Mouse (Mus musculus): ENCODE data around the gene Zfp992.
"Not testable (repeated sequence)": the region's sequence is repeated elsewhere in the genome, so short reads cannot be mapped to it uniquely, and the experiment has no call there.

Gene Zfp992

DNA sequence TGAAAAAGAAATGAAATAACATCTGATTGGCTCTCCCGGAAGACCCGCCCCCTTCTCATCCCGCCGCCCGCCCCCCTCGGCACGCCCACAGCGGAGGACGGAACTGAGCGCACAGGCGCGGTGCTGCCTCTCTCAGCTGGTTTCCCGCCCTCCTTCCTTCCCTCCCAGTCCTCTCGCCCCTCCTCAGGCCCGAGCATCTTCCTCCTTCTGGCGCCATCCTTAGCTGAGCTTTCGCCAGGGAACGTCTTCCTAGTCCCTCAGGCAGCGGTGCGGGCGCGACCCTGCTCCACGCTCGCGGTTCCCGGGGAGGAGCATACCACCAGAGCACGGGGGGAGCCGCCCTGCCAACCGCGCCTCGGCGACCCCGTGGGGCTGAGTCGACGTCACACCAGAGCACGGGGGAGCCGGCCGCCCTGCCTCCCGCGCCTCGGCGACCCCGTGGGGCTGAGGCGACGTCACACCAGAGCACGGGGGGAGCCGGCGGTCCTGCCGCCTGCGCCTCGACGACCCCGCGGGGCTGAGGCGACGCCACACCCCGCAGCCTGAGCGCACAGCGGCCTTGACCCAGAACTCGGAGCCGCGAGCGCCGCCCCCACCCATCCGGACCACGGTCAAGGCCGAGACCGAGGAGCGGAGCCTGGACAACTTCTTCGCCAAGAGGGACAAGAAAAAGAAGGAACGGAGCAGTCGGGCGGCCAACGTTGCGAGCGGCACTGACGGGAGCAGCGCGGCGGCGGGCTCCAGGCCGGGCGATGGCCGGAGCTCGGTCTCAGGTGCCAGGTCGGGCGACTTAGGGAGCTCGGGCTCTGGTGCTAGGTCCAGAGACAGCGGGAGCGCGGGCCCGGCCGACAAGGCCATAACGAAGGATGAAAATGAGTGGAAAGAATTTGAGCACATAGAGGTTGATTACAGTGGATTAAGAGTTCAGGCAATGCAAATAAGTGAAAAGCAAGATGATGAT is 26.2 kb downstream of the Zfp992 start:
- not testable (repeated sequence) for DNase-seq (ENCODE audit: low read depth, low spot score)

DNA sequence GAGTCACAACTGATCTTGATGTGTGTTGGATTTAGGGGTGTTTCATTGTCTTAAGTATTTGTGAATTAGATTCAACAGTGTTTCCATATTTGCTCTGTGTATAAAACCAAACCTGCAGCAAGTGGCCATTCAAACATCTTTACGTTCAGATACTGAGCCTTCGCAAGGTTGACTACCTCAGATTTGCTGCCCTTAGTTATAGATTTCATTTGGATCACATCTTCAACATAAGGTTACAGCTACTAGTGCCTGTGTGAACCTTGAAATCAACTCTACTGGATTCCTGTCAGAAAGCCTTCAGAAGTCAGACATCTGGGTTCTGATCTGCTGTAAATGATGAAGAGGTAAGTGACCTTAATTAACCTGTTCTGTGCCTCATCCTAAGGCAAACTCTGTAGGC is 27.4 kb downstream of the Zfp992 start:
- not testable (repeated sequence) for DNase-seq (ENCODE audit: low read depth, low spot score)

DNA sequence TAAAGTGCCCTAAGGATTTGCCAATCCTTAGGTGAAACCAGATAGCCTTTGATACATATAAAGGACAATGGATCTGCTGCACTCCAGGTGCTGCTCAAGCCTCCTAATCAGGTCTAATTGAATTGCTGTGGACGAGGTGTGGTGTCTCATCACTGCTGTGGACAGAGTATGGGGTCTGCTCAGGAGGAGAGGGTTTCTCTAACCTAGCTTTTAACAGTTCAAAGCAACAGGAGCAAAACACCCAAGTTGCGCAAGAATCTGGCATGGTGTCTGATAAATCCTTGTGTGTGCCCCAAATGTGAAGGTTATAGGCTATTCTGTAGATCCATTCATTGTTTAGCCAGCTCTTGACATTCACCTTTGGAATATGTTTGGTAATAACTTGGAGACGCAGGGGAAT is 28.1 kb downstream of the Zfp992 start:
- DNase-seq (ENCODE audit: low read depth, low spot score), result not testable (repeated sequence)

DNA sequence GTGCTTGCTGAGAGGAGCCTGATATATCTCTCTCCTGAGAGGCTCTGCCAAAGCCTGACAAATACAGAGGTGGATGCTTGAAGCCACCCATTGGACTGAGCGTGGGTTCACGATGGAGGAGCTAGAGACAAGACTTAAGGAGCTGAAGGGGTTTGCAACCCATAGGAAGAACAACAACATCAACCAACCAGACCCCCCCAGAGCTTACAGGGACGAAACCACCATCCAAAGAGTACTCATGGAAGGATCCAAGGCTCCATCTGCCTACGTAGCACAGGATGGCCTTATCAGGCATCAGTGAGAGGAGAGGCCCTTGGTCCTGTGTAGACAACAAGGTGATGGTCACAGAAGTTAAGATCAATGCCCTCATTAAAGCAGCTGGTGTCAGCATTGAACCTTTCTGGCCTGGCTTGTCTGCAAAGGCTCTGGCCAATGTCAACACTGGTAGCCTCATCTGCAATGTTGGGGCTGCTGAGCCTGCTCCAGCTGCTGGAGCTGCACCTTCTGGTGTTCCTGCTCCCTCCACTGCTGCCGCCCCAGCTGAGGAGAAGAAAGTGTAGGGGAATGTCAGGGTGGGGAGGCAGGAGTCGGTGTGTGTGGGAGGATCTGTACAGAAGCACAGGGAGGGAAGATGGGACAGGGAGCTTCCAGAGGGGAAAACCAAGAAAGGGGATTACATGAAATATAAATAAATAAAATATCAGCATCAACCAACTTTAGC is 31.7 kb downstream of the Zfp992 start:
- not testable (repeated sequence) for DNase-seq (ENCODE audit: low read depth, low spot score)

DNA sequence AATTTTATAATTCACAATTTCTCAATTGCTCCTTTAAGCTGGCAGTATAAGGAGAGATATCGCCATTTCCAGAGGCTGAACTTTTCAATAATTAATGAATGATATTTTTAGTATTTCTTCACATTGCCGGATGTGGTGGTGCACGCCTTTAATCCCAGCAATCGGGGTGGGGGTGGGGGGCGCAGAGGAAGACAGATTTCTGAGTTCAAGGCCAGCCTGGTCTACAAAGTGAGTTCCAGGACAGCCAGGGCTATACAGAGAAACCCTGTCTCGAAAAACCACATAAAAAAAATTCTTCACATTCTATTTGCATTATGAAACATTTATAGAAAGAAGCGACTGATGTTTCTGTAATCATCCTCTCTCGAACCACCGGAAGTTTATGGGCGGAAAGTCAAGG is 33.7 kb downstream of the Zfp992 start:
- not testable (repeated sequence) for DNase-seq (ENCODE audit: low read depth, low spot score)

DNA sequence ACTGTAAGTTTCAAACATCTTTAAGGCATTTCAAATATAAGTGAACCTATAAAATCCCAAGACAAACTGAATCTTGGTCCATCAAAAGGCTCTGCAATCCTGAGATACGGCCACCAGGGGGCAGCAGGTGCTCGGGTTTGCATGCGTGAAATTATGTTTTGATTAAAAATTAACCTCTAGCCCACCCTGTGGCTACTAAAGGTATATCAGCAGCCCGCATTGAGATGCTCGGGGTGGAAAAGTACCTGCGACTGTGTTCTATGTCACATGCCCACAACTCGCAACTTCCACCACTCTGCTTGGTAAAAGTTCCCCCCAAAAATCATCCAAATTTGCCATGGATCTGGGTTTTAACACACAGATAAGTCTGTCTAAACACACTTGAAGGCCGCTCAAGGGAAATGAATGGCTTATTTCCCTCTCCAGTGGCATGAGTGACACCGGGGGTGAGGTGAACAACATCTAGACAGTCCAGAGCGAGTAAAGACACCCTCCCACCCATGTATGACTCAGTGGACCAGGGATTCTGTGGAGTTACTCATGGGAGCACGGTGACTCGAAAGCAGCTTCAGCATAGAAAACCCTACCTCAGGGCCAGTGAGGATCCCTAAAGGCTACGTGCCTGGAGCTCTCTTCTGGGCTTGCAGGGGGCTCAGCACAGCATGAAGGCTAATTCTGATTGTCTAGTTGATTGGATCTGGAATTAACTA is 34.9 kb downstream of the Zfp992 start:
- not testable (repeated sequence) for DNase-seq (ENCODE audit: low read depth, low spot score)

DNA sequence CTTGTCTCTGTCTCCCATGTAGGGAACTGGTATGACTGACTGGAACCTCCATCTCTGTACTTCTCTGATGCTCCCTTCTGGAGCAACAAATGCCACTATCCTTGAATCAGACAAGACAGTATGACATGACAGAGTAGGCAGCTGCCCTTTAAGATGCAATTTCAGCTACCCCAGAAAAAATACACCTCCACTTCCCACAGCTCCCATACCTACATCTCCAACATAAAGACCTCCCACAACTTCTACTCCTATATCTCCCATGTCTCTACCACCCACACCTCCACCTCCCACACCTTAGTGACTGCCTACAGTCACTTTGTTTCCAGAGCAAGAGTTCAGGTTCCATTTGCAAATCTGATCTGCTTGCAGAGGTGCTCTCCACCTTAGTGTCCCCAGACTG is 35.9 kb downstream of the Zfp992 start:
- DNase-seq (ENCODE audit: low read depth, low spot score), result not testable (repeated sequence)

DNA sequence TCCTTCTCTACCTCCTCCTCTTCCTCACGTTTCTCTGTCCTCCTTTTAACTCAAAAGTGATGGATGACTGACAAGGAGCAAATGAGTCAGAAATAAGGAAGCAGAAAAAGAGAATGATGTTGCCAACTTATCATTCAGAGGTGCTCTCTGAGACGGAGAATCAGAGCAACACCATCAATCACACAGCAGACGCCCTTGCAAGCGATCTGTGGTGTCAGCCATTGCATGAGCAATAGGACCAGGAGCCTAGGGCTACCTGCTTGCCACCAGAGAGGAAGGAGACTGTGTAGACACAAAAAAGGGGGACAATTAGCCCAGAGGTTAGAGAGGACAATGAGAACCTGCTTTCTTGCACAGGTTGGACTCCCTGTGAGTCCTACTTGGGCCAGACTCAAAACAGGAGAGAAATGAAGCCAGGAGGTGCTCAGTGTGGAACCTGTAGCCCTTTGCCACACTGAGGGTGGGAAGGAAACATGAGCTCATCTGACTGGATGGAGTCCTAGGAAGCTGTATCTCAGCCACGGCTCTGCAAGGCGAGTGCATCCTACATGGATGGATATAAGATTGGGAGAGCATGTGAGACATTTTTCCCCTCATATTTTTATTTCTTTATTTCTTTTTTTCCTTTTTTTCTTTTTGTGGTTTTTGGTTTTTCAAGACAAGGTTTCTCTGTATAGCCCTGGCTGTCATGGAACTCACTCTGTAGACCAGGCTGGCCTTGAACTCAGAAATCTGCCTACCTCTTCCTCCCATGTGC is 36.5 kb downstream of the Zfp992 start:
- not testable (repeated sequence) for DNase-seq (ENCODE audit: low read depth, low spot score)

DNA sequence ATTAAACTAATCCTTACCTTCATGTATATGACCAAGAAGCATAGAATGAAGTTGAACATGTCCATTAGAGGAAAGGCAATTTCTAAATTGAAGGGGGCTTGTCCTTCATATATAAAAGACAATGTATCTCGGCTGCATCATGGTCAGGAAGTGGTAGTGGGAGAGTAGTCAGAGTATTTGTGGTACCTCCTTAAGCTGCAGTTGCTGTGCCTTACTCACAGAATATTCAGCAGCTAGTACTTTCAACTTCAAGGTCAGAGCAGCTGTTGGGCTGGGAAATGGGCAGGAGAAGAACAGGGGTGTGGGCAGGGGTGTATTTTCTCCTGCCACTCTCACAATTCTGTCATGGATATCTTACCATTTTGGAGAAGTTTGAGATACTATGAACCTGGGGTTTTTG is 37.9 kb downstream of the Zfp992 start:
- not testable (repeated sequence) for DNase-seq (ENCODE audit: low read depth, low spot score)

DNA sequence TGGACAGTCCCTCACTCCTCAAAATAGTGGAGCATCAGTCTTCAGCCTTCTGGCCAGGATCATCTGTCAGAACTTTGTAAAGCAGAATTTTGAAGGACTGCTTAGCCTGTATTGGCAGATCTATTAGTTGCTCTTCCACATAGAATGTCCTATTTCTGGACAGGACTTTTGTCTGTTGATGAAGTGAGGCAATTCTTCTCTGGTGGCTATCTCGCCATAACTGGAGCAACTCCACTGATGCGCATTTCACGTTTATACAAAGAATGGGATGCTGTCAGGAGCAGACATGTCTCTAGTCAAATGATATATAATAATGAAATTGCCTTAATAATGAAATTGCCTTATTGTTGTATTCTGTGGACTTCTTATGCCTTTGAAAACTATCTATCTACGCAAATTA is 40.4 kb downstream of the Zfp992 start:
- DNase-seq (ENCODE audit: low read depth, low spot score), result not testable (repeated sequence)

DNA sequence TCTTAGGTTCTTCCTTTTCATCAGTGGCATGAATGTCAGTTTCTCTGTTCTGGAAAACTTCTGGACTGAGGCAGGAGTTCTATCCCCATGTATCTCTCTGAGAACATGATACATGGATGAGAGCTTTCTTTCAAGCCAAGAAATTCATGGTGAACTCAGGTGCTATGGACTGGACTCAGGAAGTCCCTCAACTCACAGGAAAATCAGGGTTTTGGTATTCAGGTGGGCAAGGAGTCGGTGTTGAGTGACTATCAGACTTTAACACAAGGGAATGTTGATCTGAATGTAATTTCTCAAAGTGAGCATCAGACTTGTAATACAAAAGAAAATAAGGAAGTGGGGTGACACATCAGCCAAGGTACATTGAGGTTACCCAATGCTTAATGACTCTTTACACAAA is 43.2 kb downstream of the Zfp992 start:
- not testable (repeated sequence) for DNase-seq (ENCODE audit: low read depth, low spot score)

DNA sequence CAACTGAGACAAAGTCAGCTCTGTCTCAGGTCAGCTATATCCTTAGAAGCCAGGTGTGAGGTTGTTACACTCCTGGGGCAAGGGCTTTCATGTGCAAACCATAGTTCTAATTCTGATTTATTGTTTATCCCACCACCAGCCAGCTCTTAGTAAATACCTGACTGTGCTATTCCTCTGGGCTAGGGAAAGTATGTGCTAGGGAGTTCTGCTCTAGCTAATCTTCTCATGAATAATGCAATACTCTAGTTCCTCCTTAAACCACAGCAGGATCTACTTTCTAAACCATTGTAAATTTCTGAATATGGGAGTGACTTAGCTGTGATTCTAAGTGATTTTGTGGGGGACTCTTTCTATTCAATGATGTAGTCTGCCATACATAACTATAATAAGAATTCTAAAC is 43.6 kb downstream of the Zfp992 start:
- no peak for DNase-seq (ENCODE audit: low read depth, low spot score)

DNA sequence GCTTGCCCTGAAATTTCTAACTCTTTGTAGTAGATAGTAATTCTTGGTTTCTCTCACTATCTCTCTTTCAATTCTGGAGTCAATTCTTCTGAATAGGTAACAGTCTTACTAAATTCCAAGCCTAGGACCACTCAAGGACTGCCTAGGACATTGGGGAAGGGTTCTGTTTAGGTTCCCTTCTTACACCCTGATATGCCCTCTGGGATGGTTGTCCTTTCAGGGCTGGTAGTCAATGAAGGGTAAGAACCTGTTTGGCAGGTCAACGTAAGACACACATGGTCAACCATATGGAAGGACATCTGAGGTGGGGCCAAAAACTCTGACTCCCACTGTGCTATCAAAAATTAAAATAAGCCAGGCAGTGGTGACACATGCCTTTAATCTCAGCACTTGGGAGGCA is 44.0 kb downstream of the Zfp992 start:
- no peak for DNase-seq (ENCODE audit: low read depth, low spot score)

DNA sequence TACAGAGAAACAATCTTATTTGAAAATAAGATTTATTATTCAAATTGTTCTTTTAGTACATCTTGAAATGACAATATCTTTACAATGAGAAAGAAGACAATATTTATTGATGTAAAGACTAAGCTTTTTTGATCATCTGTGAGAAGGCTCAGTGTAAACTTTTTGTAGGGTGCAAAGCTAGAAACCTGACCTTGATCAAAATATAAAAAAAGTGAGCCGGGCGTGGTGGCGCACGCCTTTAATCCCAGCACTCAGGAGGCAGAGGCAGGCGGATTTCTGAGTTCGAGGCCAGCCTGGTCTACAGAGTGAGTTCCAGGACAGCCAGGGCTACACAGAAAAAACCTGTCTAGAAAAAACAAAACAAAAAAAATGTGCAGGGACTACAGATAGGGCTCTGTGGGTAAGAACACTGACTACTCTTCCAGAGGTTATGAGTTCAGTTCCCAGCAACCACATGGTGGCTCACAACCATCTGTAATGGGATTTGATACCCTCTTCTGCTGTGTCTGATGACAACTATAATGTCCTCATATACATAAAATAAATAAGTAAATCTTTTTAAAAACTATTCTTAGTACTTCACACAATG is 44.6 kb downstream of the Zfp992 start:
- DNase-seq (ENCODE audit: low read depth, low spot score), result not testable (repeated sequence)

DNA sequence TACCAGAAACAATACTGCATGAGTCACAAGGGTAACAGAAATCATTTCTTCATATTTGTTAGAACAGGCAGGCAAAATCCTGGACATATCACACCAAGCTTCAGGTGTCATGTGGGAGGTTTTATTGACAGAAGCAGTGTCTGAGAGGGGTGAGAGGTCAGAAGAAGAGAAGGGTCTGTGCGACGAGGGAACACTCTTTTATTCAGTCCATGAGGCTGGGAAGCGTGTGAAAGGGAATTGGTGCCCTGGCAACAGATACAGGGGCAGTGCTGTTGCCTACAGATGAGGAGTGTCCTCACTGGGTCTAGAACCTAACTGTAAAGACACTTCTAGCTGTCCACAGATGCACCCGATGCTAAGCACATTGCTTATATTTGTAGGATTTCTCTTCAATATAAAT is 46.2 kb downstream of the Zfp992 start:
- DNase-seq (ENCODE audit: low read depth, low spot score), result no peak

DNA sequence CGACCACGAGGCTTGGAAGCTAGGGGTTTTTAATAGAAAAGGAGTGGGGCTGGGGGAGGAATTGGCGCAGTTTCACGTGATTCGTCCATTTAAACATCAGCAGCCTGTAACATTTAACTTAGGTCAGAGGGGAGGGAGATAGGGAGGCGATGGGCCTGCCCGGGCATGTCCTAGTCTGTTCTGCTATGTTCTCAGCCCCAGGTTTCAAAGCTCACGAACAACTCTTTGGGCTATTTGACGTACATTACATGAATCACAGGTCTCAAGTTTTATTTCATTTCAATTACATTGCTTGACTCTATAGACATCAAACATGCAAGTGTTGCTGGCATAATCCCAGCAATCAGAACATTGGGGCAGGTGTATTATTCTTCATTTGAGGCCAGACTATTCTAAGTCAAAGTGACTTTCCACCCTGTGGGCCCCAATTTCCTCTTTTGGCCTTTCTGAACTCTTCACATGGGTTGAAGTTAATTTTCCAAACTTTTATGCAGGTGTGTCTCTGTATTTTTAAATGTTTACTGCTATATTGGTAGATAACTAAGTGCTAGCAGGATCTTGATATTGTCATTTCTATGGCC is 49.0 kb downstream of the Zfp992 start:
- DNase-seq (ENCODE audit: low read depth, low spot score), result not testable (repeated sequence)

DNA sequence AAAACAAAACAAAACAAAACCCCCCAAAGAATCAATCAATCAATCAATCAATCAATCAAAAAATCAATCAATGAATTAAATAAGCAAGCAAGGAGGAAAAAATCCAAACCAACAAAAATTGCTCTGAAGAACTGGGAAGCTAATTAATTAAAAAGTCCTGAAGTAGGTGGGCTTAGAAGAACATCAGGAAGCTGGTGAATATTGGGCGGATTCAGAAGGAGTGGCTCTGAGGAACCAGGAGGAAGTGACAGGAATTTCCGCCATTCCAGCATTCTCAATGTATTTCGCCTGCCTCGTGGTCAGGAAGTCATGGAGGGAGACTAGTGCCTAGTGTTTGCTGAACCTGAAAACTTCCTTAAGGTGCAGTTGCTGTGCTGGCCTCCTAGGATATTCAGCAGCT is 52.9 kb downstream of the Zfp992 start, which contains the start of gene Zfp981:
Zfp981 (plus strand) TSS at position 301 of the 400 bp plus-strand sequence.
- not testable (repeated sequence) for DNase-seq (ENCODE audit: low read depth, low spot score)

DNA sequence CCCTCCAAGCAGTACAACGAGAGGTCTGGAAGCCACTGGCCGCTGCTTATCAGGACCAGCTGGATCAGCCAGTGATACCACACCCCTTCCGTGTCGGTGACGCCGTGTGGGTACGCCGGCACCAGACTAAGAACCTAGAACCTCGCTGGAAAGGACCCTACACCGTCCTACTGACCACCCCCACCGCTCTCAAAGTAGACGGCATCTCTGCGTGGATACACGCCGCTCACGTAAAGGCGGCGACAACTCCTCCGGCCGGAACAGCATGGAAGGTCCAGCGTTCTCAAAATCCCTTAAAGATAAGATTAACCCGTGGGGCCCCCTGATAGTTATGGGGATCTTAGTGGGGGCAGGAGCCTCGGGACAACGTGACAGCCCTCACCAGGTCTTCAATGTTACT is 60.2 kb downstream of the Zfp992 start:
- DNase-seq (ENCODE audit: low read depth, low spot score), result not testable (repeated sequence)

DNA sequence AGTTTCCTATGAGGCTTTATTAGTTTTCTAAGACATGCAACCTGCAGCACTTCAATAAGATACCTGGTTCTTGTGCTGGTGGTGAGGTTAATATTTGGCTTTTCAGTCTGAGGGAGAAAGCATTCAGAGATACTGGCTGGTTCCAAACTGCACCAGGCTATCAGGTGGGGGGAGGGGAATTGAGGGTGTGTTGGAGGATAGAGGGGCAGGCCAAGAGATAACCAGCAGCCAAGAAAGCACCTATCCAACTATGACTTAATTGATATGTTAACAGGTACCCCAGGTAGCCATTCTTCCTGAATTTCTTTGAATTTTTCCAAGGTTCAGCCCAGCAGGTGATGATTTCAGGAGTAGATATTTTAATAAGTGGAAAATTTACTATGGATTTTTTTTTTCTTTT is 63.0 kb downstream of the Zfp992 start:
- not testable (repeated sequence) for DNase-seq (ENCODE audit: low read depth, low spot score)

DNA sequence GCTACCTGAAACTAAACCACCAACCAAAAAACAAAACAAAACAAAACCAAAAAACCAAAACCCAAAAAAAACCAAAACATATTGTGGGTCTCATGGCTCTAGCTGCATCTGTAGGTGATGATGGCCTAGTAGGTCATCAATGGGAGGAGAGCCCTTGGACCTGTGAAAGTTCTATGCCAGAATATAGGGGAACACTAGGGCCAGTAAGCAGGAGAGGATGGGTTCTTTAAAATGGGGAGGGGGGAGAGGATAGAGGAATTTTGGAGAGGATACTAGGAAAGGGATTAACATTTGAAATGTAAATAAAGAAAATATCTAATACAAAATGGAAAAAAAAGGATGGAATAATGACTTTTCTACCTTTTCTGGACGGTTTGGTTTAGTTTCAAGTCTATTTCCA is 67.7 kb downstream of the Zfp992 start:
- no peak for DNase-seq (ENCODE audit: low read depth, low spot score)
